21 mouse cellular contexts compared by ENCODE assay signal in genomic region chr11:70745636-70746035, GRCm38 (mm10). TPM values are rescaled to one million over a fixed set of nuclear protein-coding genes. Genes with fewer than 3 reads are reported as not detected.
"Had no signal": no experiment of that assay in that cellular context is flagged by ENCODE, and none has a peak within 500 bp of the region (broad histone marks: within the 10 kb centered on the region; RNA-seq: fewer than 3 reads in every experiment).

No protein-coding gene starts in this region.

- ATAC-seq: midbrain, embryonic 16.5 days had no signal

- H3K36me3 ChIP-seq: midbrain, embryonic 10.5 days; midbrain, embryonic 12.5 days; neural tube, embryonic 13.5 days; neural tube, embryonic 15.5 days; stomach, embryonic 15.5 days had no signal

- H3K4me2 ChIP-seq: lung, embryonic 14.5 days; midbrain, embryonic 12.5 days; neural tube, embryonic 13.5 days; neural tube, embryonic 15.5 days; stomach, embryonic 15.5 days had no signal

- H3K9me3 ChIP-seq: midbrain, embryonic 12.5 days; neural tube, embryonic 13.5 days; neural tube, embryonic 15.5 days; stomach, embryonic 15.5 days had no signal

- H3K4me3 ChIP-seq: midbrain, embryonic 10.5 days; midbrain, embryonic 12.5 days; myocyte; neural tube, embryonic 13.5 days; neural tube, embryonic 15.5 days; stomach, embryonic 15.5 days had no signal

- H3K9ac ChIP-seq: lung, embryonic 14.5 days; midbrain, embryonic 12.5 days; neural tube, embryonic 13.5 days; neural tube, embryonic 15.5 days; stomach, embryonic 15.5 days had no signal

- H3K4me1 ChIP-seq: midbrain, embryonic 12.5 days; neural tube, embryonic 13.5 days; neural tube, embryonic 15.5 days; stomach, embryonic 15.5 days had no signal

- H3K27ac ChIP-seq: midbrain, embryonic 10.5 days; midbrain, embryonic 12.5 days; neural tube, embryonic 13.5 days; neural tube, embryonic 15.5 days; stomach, embryonic 15.5 days; stomach, postnatal 0 days had no signal

- H3K27me3 ChIP-seq: midbrain, embryonic 12.5 days; neural tube, embryonic 13.5 days; neural tube, embryonic 15.5 days; stomach, embryonic 15.5 days had no signal

- DNase-seq: lung, adult 18-20 months; lung, embryonic 14.5 days; lung, postnatal 10 days; lung, postnatal 4 days; midbrain, embryonic 14.5 days; retina, postnatal 1 day; right cerebral cortex, adult 18-20 months; right cerebral cortex, postnatal 25 days; right cerebral cortex, postnatal 4 days; thymus, adult 2 months; thymus, postnatal 25 days; thymus, postnatal 4 days had no signal

RNA-seq across cellular contexts. Expression of gene Inca1, which starts 45.7 kb away (rescaled TPM):
- total RNA-seq: megakaryocyte, adult 5-6 weeks had no signal
